Mouse (Mus musculus) lung, adult 2 months (tissue): ENCODE results near the gene BC067074. TPM values are rescaled to one million over a fixed set of nuclear protein-coding genes. Genes with fewer than 3 reads are reported as not detected.
"Not testable (repeated sequence)": the region's sequence is repeated elsewhere in the genome, so short reads cannot be mapped to it uniquely, and the experiment has no call there.

Source experiments
- DNase-seq: peaks from one replicate; pipeline ENCODE4 v3.0.0; 2022
- H3K4me1 ChIP-seq: fragments of 200-500 bp; 2 replicates; pipeline ENCODE4 v1.6.1; 2011; ENCODE audit warnings: low read length; ENCODE audit not compliant: control insufficient read depth, insufficient read depth
- H3K4me3 ChIP-seq: fragments of 200-500 bp; replicated peaks from 2 replicates; pipeline ENCODE3; 2011; ENCODE audit warnings: low read depth, mild to moderate bottlenecking, control low read depth, low read length; ENCODE audit errors: extremely low read depth
- CTCF ChIP-seq: fragments of 200-500 bp; IDR thresholded peaks from 2 replicates; pipeline ENCODE4 v1.5.1; 2011; ENCODE audit warnings: mild to moderate bottlenecking, low read length, control low read depth; ENCODE audit not compliant: insufficient read depth
- POLR2A ChIP-seq: fragments of 200-500 bp; IDR thresholded peaks from 2 replicates; pipeline ENCODE4 v1.6.1; 2011; ENCODE audit warnings: low read depth, mild to moderate bottlenecking, control low read depth, low read length, borderline replicate concordance; ENCODE audit errors: extremely low read depth
- WGBS: fragments of 180-500 bp; shearing (Covaris S2); methylation state at CpG from one replicate; pipeline ENCODE4 v1.1.7; 2018; 5-methylcytosine and 5-hydroxymethylcytosine counted together
- polyA plus RNA-seq: library from polyadenylated mRNA; depleted of rRNA; stranded (reverse); fragments of >200 nt; gene quantifications from 2 replicates; pipeline ENCODE4 v1.2.3, GENCODE M21; 2012

The BC067074 gene
- polyA plus RNA-seq, 1 experiment: 6.2 TPM

- Histone ChIP-seq H3K4me3 (no peak overlapping the region), H3K4me1 (peaks cover 4% of the 10 kb centered on the region; the same call in 1 of the 2 replicates)
- TF ChIP-seq POLR2A (no peak), CTCF (no peak)
- 74% methylated on average over 13 of the region's 13 CpGs for WGBS
- no peak for DNase-seq
Observed at GRCm38 (mm10) chr13:113368931-113369579, 76.1 kb downstream of the BC067074 start.

GRCm38 (mm10) chr13:113369622-113370021, 76.7 kb downstream of the BC067074 start:
- DNase-seq: no peak
- 84% methylated on average over 10 of the region's 10 CpGs for WGBS
- peaks cover 4% of the 10 kb centered on the region; the same call in 1 of the 2 replicates for H3K4me1 ChIP-seq
- no peak for TF ChIP-seq CTCF
- TF ChIP-seq POLR2A: no peak
- H3K4me3 ChIP-seq: no peak overlapping the region

- DNase-seq: no peak
- Histone ChIP-seq H3K4me1 (no peaks in the 10 kb centered on the region), H3K4me3 (no peak overlapping the region)
- TF ChIP-seq POLR2A (no peak), CTCF (no peak)
- WGBS: 72% methylated on average over 12 of the region's 12 CpGs
Observed at GRCm38 (mm10) chr13:113373291-113374083, 80.5 kb downstream of the BC067074 start.

- WGBS: 23% methylated on average over 2 of the region's 2 CpGs
- H3K4me3 ChIP-seq: no peak overlapping the region
- DNase-seq: no peak
- no peaks in the 10 kb centered on the region for H3K4me1 ChIP-seq
- no peak for TF ChIP-seq POLR2A
- TF ChIP-seq CTCF: no peak
Observed at GRCm38 (mm10) chr13:113374084-113374405, 81.1 kb downstream of the BC067074 start.

GRCm38 (mm10) chr13:113377631-113378030, 84.7 kb downstream of the BC067074 start:
- TF ChIP-seq CTCF: no peak
- no peak for TF ChIP-seq POLR2A
- Histone ChIP-seq H3K4me3 (no peak overlapping the region), H3K4me1 (no peaks in the 10 kb centered on the region)
- 90% methylated on average over 7 of the region's 7 CpGs for WGBS
- no peak for DNase-seq

GRCm38 (mm10) chr13:113378980-113379410, 86.0 kb downstream of the BC067074 start:
- DNase-seq: no peak
- Histone ChIP-seq H3K4me3 (no peak overlapping the region), H3K4me1 (no peaks in the 10 kb centered on the region)
- no peak for TF ChIP-seq POLR2A
- TF ChIP-seq CTCF: no peak
- WGBS: 73% methylated on average over 8 of the region's 8 CpGs

- 62% methylated on average over 6 of the region's 6 CpGs for whole genome bisulfite sequencing
- H3K4me1 ChIP-seq: no peaks in the 10 kb centered on the region
Observed at GRCm38 (mm10) chr13:113379766-113380309, 86.9 kb downstream of the BC067074 start.

GRCm38 (mm10) chr13:113381710-113382109, 88.8 kb downstream of the BC067074 start:
- 92% methylated on average over 1 of the region's 1 CpGs for WGBS

More at GRCm38 (mm10) chr13:113379766-113380309, 86.9 kb downstream of the BC067074 start:
- TF ChIP-seq CTCF (no peak), POLR2A (no peak)
- no peak overlapping the region for H3K4me3 ChIP-seq
- no peak for DNase-seq

GRCm38 (mm10) chr13:113382201-113382600, 89.2 kb downstream of the BC067074 start:
- Histone ChIP-seq H3K4me1 (no peaks in the 10 kb centered on the region), H3K4me3 (no peak overlapping the region)
- no peak for DNase-seq
- TF ChIP-seq POLR2A: no peak
- TF ChIP-seq CTCF: no peak
- WGBS: 80% methylated on average over 2 of the region's 2 CpGs

More at GRCm38 (mm10) chr13:113381710-113382109, 88.8 kb downstream of the BC067074 start:
- H3K4me1 ChIP-seq: no peaks in the 10 kb centered on the region
- DNase-seq: no peak
- TF ChIP-seq POLR2A (no peak), CTCF (no peak)
- no peak overlapping the region for H3K4me3 ChIP-seq

- not testable (repeated sequence) for H3K4me3 ChIP-seq, H3K4me1 ChIP-seq, DNase-seq
Observed at GRCm38 (mm10) chr13:113382770-113383169, 89.8 kb downstream of the BC067074 start.

- TF ChIP-seq POLR2A (no peak), CTCF (no peak)
- no peak overlapping the region for H3K4me3 ChIP-seq
- no peaks in the 10 kb centered on the region for H3K4me1 ChIP-seq
- DNase-seq: no peak
- 93% methylated on average over 6 of the region's 6 CpGs for WGBS
Observed at GRCm38 (mm10) chr13:113393386-113393785, 100.4 kb downstream of the BC067074 start.
